Mouse (Mus musculus): Measurements from ENCODE around the gene Cd7. TPM values are rescaled to one million over a fixed set of nuclear protein-coding genes. Genes with fewer than 3 reads are reported as not detected.

Gene Cd7
- polyA plus RNA-seq, 1 experiment from 2014 or later, result not detected

- WGBS, result 84% methylated on average over 4 of the region's 4 CpGs
- ATAC-seq (replicated peaks; ENCODE audit: insufficient number of reproducible peaks, low FRiP score, low TSS enrichment, low read depth) (no peak), DNase-seq (ENCODE audit: low spot score) (no peak)
These were observed 19.7 kb upstream of the Cd7 start for GRCm38 (mm10) chr11:121058956-121059355.

GRCm38 (mm10) chr11:121058122-121058521, 18.9 kb upstream of the Cd7 start:
- no peak overlapping the region for H3K9ac ChIP-seq (replicated peaks; ENCODE audit: low read length)
- ATAC-seq (replicated peaks; ENCODE audit: insufficient number of reproducible peaks, low FRiP score, low TSS enrichment, low read depth), result no peak

More at GRCm38 (mm10) chr11:121058956-121059355, 19.7 kb upstream of the Cd7 start:
- no peak overlapping the region for H3K9ac ChIP-seq (replicated peaks; ENCODE audit: low read length)
- no peaks in the 10 kb centered on the region for H3K9me3 ChIP-seq (replicated peaks; ENCODE audit: control insufficient read depth, low read length)
- no peak overlapping the region for H3K4me2 ChIP-seq (ENCODE audit: low read depth, low read length)
- H3K27ac ChIP-seq (replicated peaks; ENCODE audit: low read depth, low read length), result no peak overlapping the region
- no peaks in the 10 kb centered on the region for H3K4me1 ChIP-seq (ENCODE audit: control insufficient read depth, insufficient read depth, low read length)
- no peaks in the 10 kb centered on the region for H3K36me3 ChIP-seq (replicated peaks; ENCODE audit: control insufficient read depth, insufficient read depth, low read depth, low read length)
- H3K27me3 ChIP-seq (ENCODE audit: control insufficient read depth, insufficient read depth, low read length), result no peaks in the 10 kb centered on the region
- H3K4me3 ChIP-seq (ENCODE audit: low read depth, low read length), result no peak overlapping the region

GRCm38 (mm10) chr11:121056536-121057236, 17.5 kb upstream of the Cd7 start:
- no peak overlapping the region for H3K27ac ChIP-seq (replicated peaks; ENCODE audit: low read depth, low read length)
- 51% methylated on average over 7 of the region's 7 CpGs for WGBS

More at GRCm38 (mm10) chr11:121058122-121058521, 18.9 kb upstream of the Cd7 start:
- no peaks in the 10 kb centered on the region for H3K36me3 ChIP-seq (replicated peaks; ENCODE audit: control insufficient read depth, insufficient read depth, low read depth, low read length)
- H3K4me3 ChIP-seq (ENCODE audit: low read depth, low read length), result no peak overlapping the region
- no peak for DNase-seq (ENCODE audit: low spot score)
- no peaks in the 10 kb centered on the region for H3K27me3 ChIP-seq (ENCODE audit: control insufficient read depth, insufficient read depth, low read length)
- no peak overlapping the region for H3K4me2 ChIP-seq (ENCODE audit: low read depth, low read length)
- no peaks in the 10 kb centered on the region for H3K9me3 ChIP-seq (replicated peaks; ENCODE audit: control insufficient read depth, low read length)
- H3K4me1 ChIP-seq (ENCODE audit: control insufficient read depth, insufficient read depth, low read length), result no peaks in the 10 kb centered on the region
- WGBS, result 87% methylated on average over 5 of the region's 5 CpGs
- no peak overlapping the region for H3K27ac ChIP-seq (replicated peaks; ENCODE audit: low read depth, low read length)

GRCm38 (mm10) chr11:121053536-121053935, 14.3 kb upstream of the Cd7 start:
- Histone ChIP-seq H3K4me2 (ENCODE audit: low read depth, low read length) (no peak overlapping the region), H3K4me3 (ENCODE audit: low read depth, low read length) (no peak overlapping the region), H3K36me3 (replicated peaks; ENCODE audit: control insufficient read depth, insufficient read depth, low read depth, low read length) (no peaks in the 10 kb centered on the region), H3K27me3 (ENCODE audit: control insufficient read depth, insufficient read depth, low read length) (no peaks in the 10 kb centered on the region), H3K4me1 (ENCODE audit: control insufficient read depth, insufficient read depth, low read length) (no peaks in the 10 kb centered on the region), H3K9ac (replicated peaks; ENCODE audit: low read length) (no peak overlapping the region), H3K27ac (replicated peaks; ENCODE audit: low read depth, low read length) (no peak overlapping the region), H3K9me3 (replicated peaks; ENCODE audit: control insufficient read depth, low read length) (no peaks in the 10 kb centered on the region)
- DNase-seq (ENCODE audit: low spot score) (peak; percentile 91), ATAC-seq (replicated peaks; ENCODE audit: insufficient number of reproducible peaks, low FRiP score, low TSS enrichment, low read depth) (peak; percentile 56; the same call in 1 of the 2 replicates)
- 11% methylated on average over 8 of the region's 8 CpGs for WGBS

More at GRCm38 (mm10) chr11:121056536-121057236, 17.5 kb upstream of the Cd7 start:
- no peak overlapping the region for H3K4me2 ChIP-seq (ENCODE audit: low read depth, low read length)
- H3K27me3 ChIP-seq (ENCODE audit: control insufficient read depth, insufficient read depth, low read length), result no peaks in the 10 kb centered on the region
- no peak overlapping the region for H3K9ac ChIP-seq (replicated peaks; ENCODE audit: low read length)
- no peak for DNase-seq (ENCODE audit: low spot score)
- H3K36me3 ChIP-seq (replicated peaks; ENCODE audit: control insufficient read depth, insufficient read depth, low read depth, low read length), result no peaks in the 10 kb centered on the region
- H3K4me3 ChIP-seq (ENCODE audit: low read depth, low read length), result no peak overlapping the region
- no peaks in the 10 kb centered on the region for H3K9me3 ChIP-seq (replicated peaks; ENCODE audit: control insufficient read depth, low read length)
- H3K4me1 ChIP-seq (ENCODE audit: control insufficient read depth, insufficient read depth, low read length), result no peaks in the 10 kb centered on the region
- ATAC-seq (replicated peaks; ENCODE audit: insufficient number of reproducible peaks, low FRiP score, low TSS enrichment, low read depth), result no peak

GRCm38 (mm10) chr11:121052387-121052786, 13.2 kb upstream of the Cd7 start:
- DNase-seq (ENCODE audit: low spot score), result no peak
- ATAC-seq (replicated peaks; ENCODE audit: insufficient number of reproducible peaks, low FRiP score, low TSS enrichment, low read depth), result no peak
- H3K9me3 ChIP-seq (replicated peaks; ENCODE audit: control insufficient read depth, low read length), result no peaks in the 10 kb centered on the region
- no peaks in the 10 kb centered on the region for H3K27me3 ChIP-seq (ENCODE audit: control insufficient read depth, insufficient read depth, low read length)
- H3K36me3 ChIP-seq (replicated peaks; ENCODE audit: control insufficient read depth, insufficient read depth, low read depth, low read length), result no peaks in the 10 kb centered on the region
- H3K4me3 ChIP-seq (ENCODE audit: low read depth, low read length), result no peak overlapping the region
- no peak overlapping the region for H3K27ac ChIP-seq (replicated peaks; ENCODE audit: low read depth, low read length)
- no peak overlapping the region for H3K9ac ChIP-seq (replicated peaks; ENCODE audit: low read length)
- 61% methylated on average over 4 of the region's 4 CpGs for WGBS
- no peaks in the 10 kb centered on the region for H3K4me1 ChIP-seq (ENCODE audit: control insufficient read depth, insufficient read depth, low read length)
- no peak overlapping the region for H3K4me2 ChIP-seq (ENCODE audit: low read depth, low read length)

- Histone ChIP-seq H3K4me3 (ENCODE audit: low read depth, low read length) (no peak overlapping the region), H3K9me3 (replicated peaks; ENCODE audit: control insufficient read depth, low read length) (no peaks in the 10 kb centered on the region), H3K36me3 (replicated peaks; ENCODE audit: control insufficient read depth, insufficient read depth, low read depth, low read length) (no peaks in the 10 kb centered on the region), H3K9ac (replicated peaks; ENCODE audit: low read length) (no peak overlapping the region), H3K27me3 (ENCODE audit: control insufficient read depth, insufficient read depth, low read length) (no peaks in the 10 kb centered on the region), H3K4me1 (ENCODE audit: control insufficient read depth, insufficient read depth, low read length) (no peaks in the 10 kb centered on the region), H3K27ac (replicated peaks; ENCODE audit: low read depth, low read length) (no peak overlapping the region), H3K4me2 (ENCODE audit: low read depth, low read length) (no peak overlapping the region)
- ATAC-seq (replicated peaks; ENCODE audit: insufficient number of reproducible peaks, low FRiP score, low TSS enrichment, low read depth), result no peak
- no peak for DNase-seq (ENCODE audit: low spot score)
- 61% methylated on average over 1 of the region's 1 CpGs for WGBS
These were observed 12.6 kb upstream of the Cd7 start for GRCm38 (mm10) chr11:121051793-121052192.

GRCm38 (mm10) chr11:121049840-121050239, 10.6 kb upstream of the Cd7 start:
- ATAC-seq (replicated peaks; ENCODE audit: insufficient number of reproducible peaks, low FRiP score, low TSS enrichment, low read depth) (no peak), DNase-seq (ENCODE audit: low spot score) (no peak)
- no peak overlapping the region for H3K9ac ChIP-seq (replicated peaks; ENCODE audit: low read length)
- H3K4me3 ChIP-seq (ENCODE audit: low read depth, low read length), result no peak overlapping the region
- WGBS, result 41% methylated on average over 1 of the region's 1 CpGs
- H3K4me2 ChIP-seq (ENCODE audit: low read depth, low read length), result no peak overlapping the region
- H3K27ac ChIP-seq (replicated peaks; ENCODE audit: low read depth, low read length), result no peak overlapping the region
- no peaks in the 10 kb centered on the region for H3K36me3 ChIP-seq (replicated peaks; ENCODE audit: control insufficient read depth, insufficient read depth, low read depth, low read length)
- H3K4me1 ChIP-seq (ENCODE audit: control insufficient read depth, insufficient read depth, low read length), result no peaks in the 10 kb centered on the region
- H3K9me3 ChIP-seq (replicated peaks; ENCODE audit: control insufficient read depth, low read length), result no peaks in the 10 kb centered on the region
- H3K27me3 ChIP-seq (ENCODE audit: control insufficient read depth, insufficient read depth, low read length), result no peaks in the 10 kb centered on the region

GRCm38 (mm10) chr11:121047826-121048399, 8.7 kb upstream of the Cd7 start:
- H3K4me2 ChIP-seq (ENCODE audit: low read depth, low read length), result no peak overlapping the region
- H3K27ac ChIP-seq (replicated peaks; ENCODE audit: low read depth, low read length), result no peak overlapping the region
- WGBS, result 18% methylated on average over 2 of the region's 2 CpGs
- H3K4me3 ChIP-seq (ENCODE audit: low read depth, low read length), result no peak overlapping the region
- H3K9ac ChIP-seq (replicated peaks; ENCODE audit: low read length), result no peak overlapping the region
- no peaks in the 10 kb centered on the region for H3K9me3 ChIP-seq (replicated peaks; ENCODE audit: control insufficient read depth, low read length)
- DNase-seq (ENCODE audit: low spot score), result peak; percentile 64
- no peaks in the 10 kb centered on the region for H3K4me1 ChIP-seq (ENCODE audit: control insufficient read depth, insufficient read depth, low read length)
- no peaks in the 10 kb centered on the region for H3K36me3 ChIP-seq (replicated peaks; ENCODE audit: control insufficient read depth, insufficient read depth, low read depth, low read length)
- H3K27me3 ChIP-seq (ENCODE audit: control insufficient read depth, insufficient read depth, low read length), result no peaks in the 10 kb centered on the region
- no peak for ATAC-seq (replicated peaks; ENCODE audit: insufficient number of reproducible peaks, low FRiP score, low TSS enrichment, low read depth)
